Mouse (Mus musculus) kidney, adult 2 months (tissue): ENCODE measurements at regions not wholly inside any gene's neighbourhood (a gene's known extent, or its start where the extent isn't known, plus 50 kb on each side); places are given as distances from the start of the nearest gene placed in this dataset.

Source experiments
- CTCF ChIP-seq: fragments of 200-500 bp; conservative IDR thresholded peaks from 2 replicates; pipeline ENCODE4 v1.5.1; 2011; ENCODE audit warnings: low read depth, mild to moderate bottlenecking, control low read depth, low read length, moderate library complexity, mixed read lengths; ENCODE audit not compliant: insufficient read depth, insufficient read length
- POLR2A ChIP-seq: fragments of 200-500 bp; IDR thresholded peaks from one replicate; pipeline ENCODE4 v1.6.1; 2011; ENCODE audit warnings: low read depth, low read length, control low read depth

DNA sequence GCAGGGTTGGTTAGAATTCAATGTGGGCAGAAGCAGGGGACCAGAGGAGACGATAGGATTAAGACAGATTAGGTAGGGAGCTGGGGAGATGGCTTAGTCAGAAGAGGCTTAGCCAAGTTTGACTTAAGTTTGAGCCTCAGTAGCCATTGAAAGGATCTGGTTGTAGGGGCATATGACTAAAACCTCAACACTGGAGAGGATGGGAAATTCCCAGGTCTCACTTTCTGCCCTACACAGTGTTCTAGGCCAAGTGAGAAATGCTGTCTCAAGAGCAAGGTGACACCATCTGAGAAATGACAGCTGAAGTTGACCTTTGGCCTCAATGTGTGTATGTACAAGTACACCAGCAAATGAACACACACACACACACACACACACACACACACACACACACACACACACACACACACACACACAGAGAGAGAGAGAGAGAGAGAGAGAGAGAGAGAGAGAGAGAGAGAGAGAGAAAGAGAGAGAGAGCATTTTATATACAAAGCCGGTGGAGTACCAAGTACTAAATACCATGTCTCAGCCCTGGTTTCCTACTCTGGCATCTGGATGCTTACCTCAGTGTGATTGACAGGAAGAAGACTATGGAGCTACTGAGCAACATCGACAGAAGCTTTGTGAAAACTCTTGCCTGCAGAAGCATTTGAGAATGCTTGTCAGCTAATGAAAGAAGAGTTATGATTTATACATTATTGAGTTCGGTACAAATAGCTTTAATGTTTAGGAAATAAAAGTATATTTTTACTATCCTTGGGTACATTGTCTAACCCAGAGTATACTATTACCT lies 85.3 kb upstream of the 4933412E24Rik start:
- TF ChIP-seq CTCF (no peak), POLR2A (no peak)
